Mouse (Mus musculus) skeletal muscle tissue, adult 2 months (tissue): ENCODE results near the gene Bicdl1.

Source experiments
- DNase-seq: peaks from one replicate; pipeline ENCODE4 v3.0.0-alpha.2; 2012; ENCODE audit warnings: low read depth, low spot score

Gene Bicdl1

GRCm38 (mm10) chr5:115726019-115726418 is 5.4 kb downstream of the Bicdl1 start:
- DNase-seq, result no peak

- no peak for DNase-seq
Measured at GRCm38 (mm10) chr5:115724422-115724821, 7.0 kb downstream of the Bicdl1 start.

- DNase-seq, result no peak
Measured at GRCm38 (mm10) chr5:115722188-115722959, 9.0 kb downstream of the Bicdl1 start.

- no peak for DNase-seq
Measured at GRCm38 (mm10) chr5:115720761-115721160, 10.7 kb downstream of the Bicdl1 start.

- DNase-seq, result no peak
Measured at GRCm38 (mm10) chr5:115717693-115718092, 13.7 kb downstream of the Bicdl1 start.

- no peak for DNase-seq
Measured at GRCm38 (mm10) chr5:115717106-115717505, 14.3 kb downstream of the Bicdl1 start.

- DNase-seq, result no peak
Measured at GRCm38 (mm10) chr5:115716426-115716825, 15.0 kb downstream of the Bicdl1 start.

GRCm38 (mm10) chr5:115714761-115715160 is 16.7 kb downstream of the Bicdl1 start:
- no peak for DNase-seq

GRCm38 (mm10) chr5:115712487-115712886 is 18.9 kb downstream of the Bicdl1 start:
- no peak for DNase-seq

- no peak for DNase-seq
Measured at GRCm38 (mm10) chr5:115711636-115712419, 19.6 kb downstream of the Bicdl1 start.

GRCm38 (mm10) chr5:115710171-115710570 is 21.2 kb downstream of the Bicdl1 start:
- no peak for DNase-seq

- no peak for DNase-seq
Measured at GRCm38 (mm10) chr5:115708930-115709329, 22.5 kb downstream of the Bicdl1 start.

GRCm38 (mm10) chr5:115701981-115702380 is 29.4 kb downstream of the Bicdl1 start:
- no peak for DNase-seq

GRCm38 (mm10) chr5:115701215-115701614 is 30.2 kb downstream of the Bicdl1 start:
- no peak for DNase-seq

- DNase-seq, result no peak
Measured at GRCm38 (mm10) chr5:115696811-115697210, 34.6 kb downstream of the Bicdl1 start.

- no peak for DNase-seq
Measured at GRCm38 (mm10) chr5:115695191-115695770, 36.1 kb downstream of the Bicdl1 start.

GRCm38 (mm10) chr5:115693271-115693670 is 38.1 kb downstream of the Bicdl1 start:
- no peak for DNase-seq

GRCm38 (mm10) chr5:115686716-115687115 is 44.7 kb downstream of the Bicdl1 start:
- DNase-seq, result no peak

- no peak for DNase-seq
Measured at GRCm38 (mm10) chr5:115685126-115685525, 46.3 kb downstream of the Bicdl1 start.

GRCm38 (mm10) chr5:115671846-115672245 is 59.6 kb downstream of the Bicdl1 start:
- DNase-seq, result no peak

GRCm38 (mm10) chr5:115670406-115670805 is 61.0 kb downstream of the Bicdl1 start:
- no peak for DNase-seq

- DNase-seq, result no peak
Measured at GRCm38 (mm10) chr5:115669974-115670373, 61.4 kb downstream of the Bicdl1 start.
